Mouse (Mus musculus) olfactory bulb, adult 2 months (tissue): ENCODE measurements around the gene Zcchc17.

Experiments
- CTCF ChIP-seq: fragments of 200-500 bp; IDR thresholded peaks from 2 replicates; pipeline ENCODE4 v1.5.1; 2012; ENCODE audit warnings: low read depth, mild to moderate bottlenecking, low read length, moderate library complexity; ENCODE audit not compliant: insufficient read depth
- POLR2A ChIP-seq: fragments of 200-500 bp; IDR thresholded peaks from 2 replicates; pipeline ENCODE4 v1.6.1; 2012; ENCODE audit warnings: mild to moderate bottlenecking, low read depth, low read length, moderate library complexity; ENCODE audit not compliant: insufficient read depth

GRCm38 (mm10) chr4:130359486-130360237, at the start of gene Zcchc17, which contains the start of gene Snrnp40:
- no peak for TF ChIP-seq CTCF
- TF ChIP-seq POLR2A: peak; percentile 82
